Mouse (Mus musculus): ENCODE measurements around the gene Exosc6.

GRCm38 (mm10) chr8:111053827-111054518 is 2.2 kb upstream of the Exosc6 start:
- TF ChIP-seq FLI1 (IDR thresholded peaks at IDR 0.05; ENCODE audit: low read length): no peak
- TF ChIP-seq GATA1 (IDR thresholded peaks at IDR 0.05; ENCODE audit: borderline replicate concordance, low read length): no peak

All from megakaryocyte, embryonic 14.5 days (primary cell).